Mouse (Mus musculus) urinary bladder, postnatal 0 days (tissue): ENCODE results near the gene Mfsd2b. TPM values are rescaled to one million over a fixed set of nuclear protein-coding genes. Genes with fewer than 3 reads are reported as not detected.

Source experiments
- polyA plus RNA-seq: library from polyadenylated mRNA; unstranded; fragments of >200 nt; fragmentation: Nextera tagmentation; extraction: Ambion mirVana; gene quantifications from 2 replicates; pipeline ENCODE4 v1.2.1, GENCODE M21; 2015

The Mfsd2b gene
- 1.1 and 1.2 TPM in 2 replicates for polyA plus RNA-seq

GRCm38 (mm10) chr12:4874161-4874927 is at the start of gene Mfsd2b:
Gene Mfsd2b (minus strand): TSS chr12:4874359.

GRCm38 (mm10) chr12:4916994-4917804 is 43.0 kb upstream of the Mfsd2b start, which contains the start of gene Atad2b:
Gene Atad2b (plus strand): TSS chr12:4917353.

GRCm38 (mm10) chr12:4906951-4907906 is 33.1 kb upstream of the Mfsd2b start, which contains the start of gene Ubxn2a:
Gene Ubxn2a (minus strand): TSS chr12:4907705.

GRCm38 (mm10) chr12:4842890-4843597 is 31.1 kb downstream of the Mfsd2b start, which contains the start of gene Wdcp:
Gene Wdcp (plus strand): TSS chr12:4843303.

GRCm38 (mm10) chr12:4841392-4841887 is 32.7 kb downstream of the Mfsd2b start, which contains the start of gene Fkbp1b:
Gene Fkbp1b (minus strand): TSS chr12:4841591.

GRCm38 (mm10) chr12:4817361-4818101 is 56.6 kb downstream of the Mfsd2b start, which contains the start of gene Sf3b6:
Gene Sf3b6 (plus strand): TSS chr12:4817544.

Other genes with a start within 250 kb of the Mfsd2b start
- 0.12 TPM in 1 of 2 replicates, not detected in the other for gene Fam228a, start 135.9 kb downstream of the Mfsd2b start, polyA plus RNA-seq
- gene Pfn4, start 105.3 kb downstream of the Mfsd2b start, polyA plus RNA-seq = 1.1 and 1.3 TPM in 2 replicates
- gene Fam228b, start 105.1 kb downstream of the Mfsd2b start, polyA plus RNA-seq = 0.63 and 0.65 TPM in 2 replicates
- 256 and 261 TPM in 2 replicates for gene Sf3b6, start 56.8 kb downstream of the Mfsd2b start, polyA plus RNA-seq
- gene Fkbp1b, start 32.8 kb downstream of the Mfsd2b start, polyA plus RNA-seq = 6.2 and 7.9 TPM in 2 replicates
- gene Wdcp, start 31.1 kb downstream of the Mfsd2b start, polyA plus RNA-seq = 7.2 and 7.8 TPM in 2 replicates
- 18.6 and 24.7 TPM in 2 replicates for gene Ubxn2a, start 33.3 kb upstream of the Mfsd2b start, polyA plus RNA-seq
- 4.1 and 4.4 TPM in 2 replicates for gene Atad2b, start 43.0 kb upstream of the Mfsd2b start, polyA plus RNA-seq